Mouse (Mus musculus) hindbrain, embryonic 15.5 days (tissue): ENCODE results near the gene Elovl6. TPM values are rescaled to one million over a fixed set of nuclear protein-coding genes. Genes with fewer than 3 reads are reported as not detected.

Experiments
- ATAC-seq: fragments of 200-750 bp; cut with Nextera tagmentation; 2 replicates; pipeline ENCODE4 v1.8.0; 2017; ENCODE audit warnings: low read depth, moderate number of reproducible peaks, moderate TSS enrichment; ENCODE audit not compliant: low FRiP score
- H3K27ac ChIP-seq: fragments of 300-500 bp; sonication (generic); replicated peaks from 2 replicates; pipeline ENCODE4 v1.5.1; 2015; ENCODE audit warnings: mild to moderate bottlenecking, inconsistent platforms
- H3K27me3 ChIP-seq: fragments of 300-500 bp; sonication (generic); 2 replicates; pipeline ENCODE4 v1.6.1; 2015; ENCODE audit warnings: control low read depth, inconsistent platforms
- H3K36me3 ChIP-seq: fragments of 300-500 bp; sonication (generic); 2 replicates; pipeline ENCODE4 v1.6.1; 2015; ENCODE audit warnings: control low read depth, inconsistent platforms
- H3K4me1 ChIP-seq: fragments of 300-500 bp; sonication (generic); replicated peaks from 2 replicates; pipeline ENCODE4 v1.6.1; 2015; ENCODE audit warnings: control low read depth, inconsistent platforms
- H3K4me2 ChIP-seq: fragments of 300-500 bp; sonication (generic); 2 replicates; pipeline ENCODE4 v1.6.1; 2015; ENCODE audit warnings: moderate library complexity, mild to moderate bottlenecking, inconsistent platforms
- H3K4me3 ChIP-seq: fragments of 300-500 bp; sonication (generic); 2 replicates; pipeline ENCODE4 v1.5.1; 2015; ENCODE audit warnings: mild to moderate bottlenecking, inconsistent platforms
- H3K9ac ChIP-seq: fragments of 300-500 bp; sonication (generic); 2 replicates; pipeline ENCODE4 v1.6.1; 2015; ENCODE audit warnings: inconsistent platforms
- H3K9me3 ChIP-seq: fragments of 300-500 bp; sonication (generic); 2 replicates; pipeline ENCODE4 v1.6.1; 2016; ENCODE audit warnings: control low read depth, inconsistent platforms
- WGBS: fragments of 180-500 bp; shearing (Covaris S2); methylation state at CpG from one replicate; pipeline ENCODE4 v1.1.7; 2015; 5-methylcytosine and 5-hydroxymethylcytosine counted together
- polyA plus RNA-seq: library from polyadenylated mRNA; unstranded; fragments of >200 nt; fragmentation: Nextera tagmentation; extraction: Ambion mirVana; gene quantifications from 2 replicates; pipeline ENCODE4 v1.2.1, GENCODE M21; 2015

Elovl6 gene
- polyA plus RNA-seq, 1 experiment from 2014 or later, result 42.9 TPM

DNA sequence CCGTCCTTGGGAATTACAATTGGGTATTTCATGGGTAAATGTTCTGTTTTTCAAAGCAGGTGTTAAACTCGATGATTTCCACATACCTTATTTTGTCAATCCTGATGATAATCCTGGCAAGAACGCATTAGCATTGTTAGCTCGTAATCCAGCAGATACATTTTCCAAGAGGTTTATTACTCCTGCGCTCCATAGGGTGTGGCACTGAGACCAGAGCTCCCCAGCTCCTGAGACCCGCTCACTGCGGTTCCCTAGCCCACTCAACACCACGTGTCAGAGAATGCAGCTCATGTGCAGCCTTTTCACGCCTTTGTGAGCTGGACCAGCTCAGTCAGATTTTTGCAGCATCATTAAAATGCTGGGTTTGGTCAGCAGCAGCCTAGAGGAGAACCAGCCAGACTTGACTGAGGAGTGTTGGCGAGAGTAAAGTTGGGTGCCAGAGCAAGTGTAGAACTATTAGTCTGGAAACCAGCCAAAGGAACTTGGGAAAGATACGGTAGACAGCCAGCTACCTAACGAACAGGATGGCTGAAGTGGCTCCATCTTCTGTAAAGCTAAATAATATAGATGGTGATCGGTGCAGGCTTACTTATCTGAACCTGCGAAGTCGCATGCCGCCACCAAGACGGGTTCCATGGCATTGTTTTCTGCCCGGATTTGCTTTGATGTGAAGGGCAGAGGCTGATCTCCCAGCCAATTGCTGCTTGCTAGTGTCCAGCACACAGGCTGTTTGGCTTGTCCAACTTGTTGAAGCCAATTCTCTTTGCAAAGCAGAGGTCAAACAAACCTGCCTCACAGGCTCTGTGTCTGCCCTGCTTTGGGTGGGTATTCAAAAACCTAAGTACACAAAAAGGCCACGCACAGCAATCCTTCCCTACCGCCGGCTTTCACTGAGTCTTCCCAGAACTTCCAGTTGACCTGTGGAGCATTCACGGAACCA lies 26.1 kb downstream of the Elovl6 start:
- H3K4me3 ChIP-seq, result no peak overlapping the region
- no peaks in the 10 kb centered on the region for H3K9me3 ChIP-seq
- 88% methylated on average over 22 of the region's 22 CpGs for WGBS
- no peak for ATAC-seq
- H3K27me3 ChIP-seq, result no peaks in the 10 kb centered on the region
- no peak overlapping the region for H3K4me2 ChIP-seq
- no peak overlapping the region for H3K9ac ChIP-seq
- H3K4me1 ChIP-seq, result no peaks in the 10 kb centered on the region
- no peak overlapping the region for H3K27ac ChIP-seq
- no peaks in the 10 kb centered on the region for H3K36me3 ChIP-seq

DNA sequence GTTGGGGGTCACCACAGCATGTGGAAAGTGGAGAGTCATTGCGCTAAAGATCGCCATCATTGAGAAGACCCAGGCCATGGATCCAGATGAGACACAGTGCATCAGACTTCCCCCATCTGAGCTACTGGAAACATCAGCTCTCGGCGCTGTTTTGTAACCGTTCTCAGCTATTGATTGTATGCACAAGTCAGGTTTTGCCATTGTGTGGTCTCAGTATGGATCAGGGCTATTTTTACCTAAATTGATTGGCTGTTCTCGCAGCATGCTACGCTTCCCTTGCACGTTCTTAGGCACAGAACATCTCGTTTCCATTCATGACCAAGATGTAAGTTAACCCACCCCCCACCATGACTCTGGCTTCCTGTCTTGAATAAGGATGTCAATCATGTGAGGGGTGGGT lies 27.9 kb downstream of the Elovl6 start:
- WGBS, result 90% methylated on average over 9 of the region's 9 CpGs
- no peak for ATAC-seq

DNA sequence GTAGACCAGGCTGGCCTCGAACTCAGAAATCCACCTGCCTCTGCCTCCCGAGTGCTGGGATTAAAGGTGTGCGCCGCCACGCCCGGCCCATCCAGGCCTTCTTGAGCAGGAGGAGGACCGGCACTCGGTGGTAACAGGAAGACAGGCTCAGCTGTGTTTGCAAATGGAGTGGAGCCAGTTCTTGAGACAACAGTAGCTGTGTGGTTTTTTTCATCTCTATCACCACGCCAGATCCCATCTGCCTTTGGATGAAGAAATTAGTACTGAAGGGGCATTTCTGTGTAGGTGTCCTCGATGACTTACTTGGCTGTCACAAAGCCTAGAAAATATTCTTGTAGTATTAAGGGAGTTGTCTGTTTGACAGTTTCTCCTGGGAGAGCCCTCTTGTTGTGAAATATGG lies 28.9 kb downstream of the Elovl6 start:
- ATAC-seq, result no peak
- H3K4me3 ChIP-seq, result no peak overlapping the region
- no peaks in the 10 kb centered on the region for H3K4me1 ChIP-seq
- no peaks in the 10 kb centered on the region for H3K9me3 ChIP-seq
- H3K36me3 ChIP-seq, result 0 out of 2 replicates have a peak, but pooled peaks cover 2% of the 10 kb centered on the region
- no peak overlapping the region for H3K9ac ChIP-seq
- no peak overlapping the region for H3K27ac ChIP-seq
- H3K27me3 ChIP-seq, result no peaks in the 10 kb centered on the region
- 92% methylated on average over 10 of the region's 10 CpGs for WGBS
- no peak overlapping the region for H3K4me2 ChIP-seq

More for the DNA sequence above, 27.9 kb downstream of the Elovl6 start:
- no peaks in the 10 kb centered on the region for H3K27me3 ChIP-seq
- 0 out of 2 replicates have a peak, but pooled peaks cover 2% of the 10 kb centered on the region for H3K36me3 ChIP-seq
- no peak overlapping the region for H3K9ac ChIP-seq
- H3K4me2 ChIP-seq, result no peak overlapping the region
- H3K4me1 ChIP-seq, result no peaks in the 10 kb centered on the region
- H3K4me3 ChIP-seq, result no peak overlapping the region
- H3K27ac ChIP-seq, result no peak overlapping the region
- H3K9me3 ChIP-seq, result no peaks in the 10 kb centered on the region

DNA sequence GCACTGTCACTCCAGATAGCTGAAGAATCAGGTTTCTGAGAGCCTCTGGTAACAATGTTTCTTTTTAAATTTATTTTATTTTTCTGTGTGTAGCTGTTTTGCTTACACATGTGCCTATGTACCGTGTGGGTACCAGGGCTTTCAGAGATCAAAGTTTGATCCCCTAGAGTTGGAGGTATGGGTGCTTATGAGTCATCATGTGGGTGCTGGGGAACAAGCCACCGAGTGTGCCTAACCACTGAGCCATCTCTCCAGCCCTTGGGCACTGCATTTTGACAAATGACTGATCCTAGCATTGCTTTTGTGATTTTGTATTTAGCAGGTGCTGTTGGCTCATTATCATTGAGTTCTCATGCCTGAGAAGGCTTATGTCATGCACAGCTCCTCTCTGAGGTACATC lies 29.7 kb downstream of the Elovl6 start:
- H3K27ac ChIP-seq, result no peak overlapping the region
- 88% methylated on average over 2 of the region's 2 CpGs for WGBS
- H3K36me3 ChIP-seq, result 0 out of 2 replicates have a peak, but pooled peaks cover 2% of the 10 kb centered on the region
- H3K4me3 ChIP-seq, result no peak overlapping the region
- no peaks in the 10 kb centered on the region for H3K27me3 ChIP-seq
- H3K9me3 ChIP-seq, result no peaks in the 10 kb centered on the region
- no peaks in the 10 kb centered on the region for H3K4me1 ChIP-seq
- H3K9ac ChIP-seq, result no peak overlapping the region
- no peak for ATAC-seq
- H3K4me2 ChIP-seq, result no peak overlapping the region

DNA sequence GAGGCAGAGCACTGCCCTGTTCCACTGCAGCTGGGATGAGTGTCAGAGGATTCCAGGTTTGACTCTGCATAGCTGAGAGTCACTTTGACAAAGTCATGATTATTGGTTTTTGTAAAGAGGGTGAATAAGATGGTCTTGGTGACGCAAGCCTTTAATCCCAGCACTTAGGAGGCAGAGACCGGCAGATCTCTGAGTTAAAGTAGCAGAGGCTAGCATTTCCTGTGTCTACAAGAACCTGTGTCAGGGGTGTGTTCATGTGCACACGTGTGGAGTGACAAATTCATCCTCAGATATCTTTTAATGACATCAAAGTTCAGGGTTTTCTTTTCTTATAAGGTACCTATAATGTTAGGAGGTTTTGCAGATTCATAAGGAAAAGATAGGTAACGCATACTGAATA lies 30.3 kb downstream of the Elovl6 start:
- ATAC-seq, result no peak
- Histone ChIP-seq H3K4me1 (no peaks in the 10 kb centered on the region), H3K27ac (no peak overlapping the region), H3K36me3 (0 out of 2 replicates have a peak, but pooled peaks cover 2% of the 10 kb centered on the region), H3K27me3 (no peaks in the 10 kb centered on the region), H3K9me3 (no peaks in the 10 kb centered on the region), H3K4me3 (no peak overlapping the region), H3K4me2 (no peak overlapping the region), H3K9ac (no peak overlapping the region)
- WGBS, result 88% methylated on average over 4 of the region's 4 CpGs

DNA sequence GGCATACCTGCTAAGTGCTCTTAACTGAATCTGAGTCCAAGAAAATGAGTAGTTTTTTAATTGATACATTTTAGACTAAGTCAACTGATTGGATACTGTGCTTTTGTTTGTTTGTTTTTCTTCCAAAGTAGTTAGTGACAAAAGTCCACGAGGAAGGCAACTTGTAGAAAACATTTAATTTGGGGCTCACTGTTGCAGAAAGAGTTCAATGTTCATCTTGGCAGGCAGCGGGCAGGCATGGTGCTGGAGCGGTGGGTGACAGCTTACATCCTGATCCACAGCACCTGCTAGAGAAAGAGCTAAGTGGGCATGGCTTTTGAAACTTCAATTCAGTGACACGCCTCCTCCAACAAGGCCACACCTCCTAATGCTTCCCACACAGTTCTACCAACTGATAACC lies 31.7 kb downstream of the Elovl6 start:
- WGBS, result 92% methylated on average over 4 of the region's 4 CpGs
- H3K4me3 ChIP-seq, result no peak overlapping the region
- no peaks in the 10 kb centered on the region for H3K27me3 ChIP-seq
- H3K36me3 ChIP-seq, result 0 out of 2 replicates have a peak, but pooled peaks cover 2% of the 10 kb centered on the region
- H3K27ac ChIP-seq, result no peak overlapping the region
- H3K4me2 ChIP-seq, result no peak overlapping the region
- no peak for ATAC-seq
- no peak overlapping the region for H3K9ac ChIP-seq
- H3K9me3 ChIP-seq, result no peaks in the 10 kb centered on the region
- H3K4me1 ChIP-seq, result no peaks in the 10 kb centered on the region

DNA sequence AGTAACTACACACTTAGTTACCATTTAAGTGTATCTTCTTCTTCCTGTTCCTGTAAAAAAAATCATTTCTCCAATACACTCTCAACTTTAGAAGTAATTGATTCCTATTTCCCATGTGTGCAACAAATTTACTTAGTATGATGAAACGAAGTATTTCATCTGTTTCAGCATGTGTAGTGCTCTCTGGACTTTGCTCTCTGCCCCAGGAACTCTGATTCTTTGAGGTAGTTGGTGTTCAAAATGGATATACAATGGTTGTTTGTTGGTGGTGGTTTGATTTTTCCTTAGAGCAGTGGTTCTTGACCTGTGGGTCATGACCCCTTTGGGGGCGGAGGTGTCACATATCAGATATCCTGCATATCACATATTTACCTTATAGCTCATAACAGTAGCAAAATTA lies 32.7 kb downstream of the Elovl6 start:
- Histone ChIP-seq H3K36me3 (0 out of 2 replicates have a peak, but pooled peaks cover 2% of the 10 kb centered on the region), H3K9ac (no peak overlapping the region), H3K27me3 (no peaks in the 10 kb centered on the region), H3K4me1 (no peaks in the 10 kb centered on the region), H3K27ac (no peak overlapping the region), H3K4me3 (no peak overlapping the region), H3K4me2 (no peak overlapping the region), H3K9me3 (no peaks in the 10 kb centered on the region)
- WGBS, result 92% methylated on average over 2 of the region's 2 CpGs
- ATAC-seq, result no peak

DNA sequence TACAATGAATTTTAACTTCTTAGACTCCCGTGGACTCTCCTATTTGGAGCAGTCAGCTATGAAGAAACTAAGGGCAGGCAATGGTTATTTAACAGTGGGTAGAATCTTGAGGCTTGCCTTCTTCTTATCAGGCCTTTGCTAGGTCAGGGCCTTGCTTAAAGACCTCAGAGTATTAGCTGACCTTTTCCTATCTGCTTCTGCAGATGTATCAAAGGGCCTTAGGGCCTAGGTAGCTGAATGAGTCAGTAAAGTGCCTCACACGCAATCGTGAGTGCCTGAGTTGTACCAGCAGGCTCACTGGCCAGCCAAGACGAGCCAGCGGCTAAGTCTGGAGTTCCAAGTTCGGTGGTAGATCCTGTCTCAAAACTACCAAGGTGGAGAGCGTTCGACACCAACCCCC lies 33.3 kb downstream of the Elovl6 start:
- Histone ChIP-seq H3K4me1 (no peaks in the 10 kb centered on the region), H3K4me3 (no peak overlapping the region), H3K27ac (no peak overlapping the region), H3K9me3 (no peaks in the 10 kb centered on the region), H3K36me3 (0 out of 2 replicates have a peak, but pooled peaks cover 2% of the 10 kb centered on the region), H3K27me3 (no peaks in the 10 kb centered on the region), H3K4me2 (no peak overlapping the region), H3K9ac (no peak overlapping the region)
- 93% methylated on average over 8 of the region's 8 CpGs for WGBS
- ATAC-seq, result no peak

DNA sequence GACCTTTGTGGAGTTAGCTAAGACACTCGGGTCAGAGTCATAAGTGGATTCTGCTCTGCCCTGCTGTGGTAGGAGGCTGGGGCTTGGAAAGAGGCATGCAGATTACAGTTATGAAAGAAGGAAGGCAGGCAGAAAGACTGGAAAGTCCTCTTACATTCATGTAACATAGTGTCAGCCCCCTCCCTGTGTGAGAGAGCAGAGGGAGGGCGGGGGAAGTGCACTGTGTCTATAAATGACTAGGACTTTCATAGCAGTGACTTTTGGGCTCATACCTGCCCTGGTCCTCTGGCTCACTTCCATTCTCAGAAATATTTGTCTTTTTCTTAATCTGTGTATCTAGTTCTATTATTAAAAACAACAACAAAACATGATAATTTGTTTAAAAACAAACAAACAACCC lies 33.9 kb downstream of the Elovl6 start:
- H3K4me2 ChIP-seq, result no peak overlapping the region
- ATAC-seq, result no peak
- 0 out of 2 replicates have a peak, but pooled peaks cover 2% of the 10 kb centered on the region for H3K36me3 ChIP-seq
- H3K27ac ChIP-seq, result no peak overlapping the region
- WGBS, result 89% methylated on average over 2 of the region's 2 CpGs
- no peak overlapping the region for H3K9ac ChIP-seq
- H3K4me3 ChIP-seq, result no peak overlapping the region
- no peaks in the 10 kb centered on the region for H3K4me1 ChIP-seq
- H3K9me3 ChIP-seq, result no peaks in the 10 kb centered on the region
- no peaks in the 10 kb centered on the region for H3K27me3 ChIP-seq

DNA sequence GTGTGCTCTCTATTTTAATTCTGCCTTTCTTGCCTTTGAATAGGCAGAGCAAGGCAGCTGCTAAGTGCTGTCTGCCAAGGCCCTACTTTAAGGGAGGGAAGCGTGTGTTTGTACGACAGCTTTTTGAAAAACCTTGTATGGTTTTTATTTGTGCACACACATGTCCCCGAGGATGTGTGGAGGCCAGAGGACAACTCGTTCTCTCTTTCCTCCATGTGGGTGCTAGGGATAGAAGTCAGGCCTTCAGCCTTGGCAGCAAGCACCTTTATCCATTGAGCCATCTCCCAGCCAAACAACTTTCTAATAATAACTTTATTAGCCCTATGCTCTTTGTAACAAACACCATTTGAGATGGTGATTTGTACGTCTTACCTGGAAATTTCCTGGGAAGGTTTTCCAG lies 34.7 kb downstream of the Elovl6 start:
- no peaks in the 10 kb centered on the region for H3K27me3 ChIP-seq
- no peak for ATAC-seq
- H3K9me3 ChIP-seq, result no peaks in the 10 kb centered on the region
- H3K27ac ChIP-seq, result no peak overlapping the region
- H3K4me1 ChIP-seq, result no peaks in the 10 kb centered on the region
- no peak overlapping the region for H3K4me2 ChIP-seq
- no peak overlapping the region for H3K9ac ChIP-seq
- no peak overlapping the region for H3K4me3 ChIP-seq
- WGBS, result 81% methylated on average over 5 of the region's 5 CpGs
- peaks cover 8% of the 10 kb centered on the region; the same call in 1 of the 2 replicates for H3K36me3 ChIP-seq

DNA sequence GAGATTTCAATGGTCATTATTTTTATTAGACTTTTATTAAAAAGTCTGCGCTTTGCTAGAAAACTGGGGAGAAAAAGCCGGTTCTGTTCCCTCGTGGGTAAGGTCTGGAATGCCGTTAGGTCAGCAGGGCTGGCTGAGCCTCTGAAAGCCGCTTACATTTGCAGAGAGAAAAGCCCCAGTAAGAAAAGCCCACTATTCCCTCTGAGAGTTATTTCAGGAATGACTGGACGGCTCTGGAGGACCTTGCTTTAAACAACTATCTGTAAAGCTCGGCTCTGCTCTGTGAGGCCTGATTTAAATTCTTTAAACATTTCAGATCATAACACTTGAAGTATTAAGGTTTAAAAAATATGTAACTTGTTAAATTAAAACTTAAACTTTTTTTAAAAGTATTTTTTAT lies 36.4 kb downstream of the Elovl6 start:
- peaks cover 8% of the 10 kb centered on the region; the same call in 1 of the 2 replicates for H3K36me3 ChIP-seq
- H3K27ac ChIP-seq, result 0 out of 2 replicates have a peak overlapping the region, but pooled peaks have one; percentile 3
- H3K9me3 ChIP-seq, result no peaks in the 10 kb centered on the region
- H3K4me2 ChIP-seq, result no peak overlapping the region
- H3K27me3 ChIP-seq, result no peaks in the 10 kb centered on the region
- WGBS, result 54% methylated on average over 7 of the region's 7 CpGs
- no peak overlapping the region for H3K4me3 ChIP-seq
- no peak overlapping the region for H3K9ac ChIP-seq
- no peaks in the 10 kb centered on the region for H3K4me1 ChIP-seq
- ATAC-seq, result no peak

DNA sequence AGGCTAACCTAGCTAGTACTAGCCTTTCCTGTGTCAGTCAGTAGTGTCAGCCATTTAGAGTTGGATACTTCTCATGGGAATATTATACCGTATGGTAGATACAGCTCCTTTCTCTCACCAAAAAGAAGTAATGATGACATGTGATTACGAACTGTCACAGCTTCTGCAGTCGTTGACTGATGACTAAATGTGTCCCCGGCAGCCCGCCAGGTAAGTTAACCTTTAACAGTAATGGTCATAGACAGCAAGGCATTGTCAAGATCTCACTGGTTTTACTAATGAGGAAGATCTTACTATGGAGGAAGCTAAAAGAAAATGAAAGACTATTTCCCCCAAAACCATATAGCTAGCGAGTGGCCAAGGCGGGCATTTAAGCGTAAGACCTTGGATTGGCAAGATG lies 38.8 kb downstream of the Elovl6 start:
- no peak overlapping the region for H3K27ac ChIP-seq
- no peak overlapping the region for H3K4me3 ChIP-seq
- no peak overlapping the region for H3K9ac ChIP-seq
- WGBS, result 92% methylated on average over 8 of the region's 8 CpGs
- no peak overlapping the region for H3K4me2 ChIP-seq
- H3K27me3 ChIP-seq, result no peaks in the 10 kb centered on the region
- no peaks in the 10 kb centered on the region for H3K9me3 ChIP-seq
- H3K36me3 ChIP-seq, result peaks cover 6% of the 10 kb centered on the region; the same call in 1 of the 2 replicates
- no peaks in the 10 kb centered on the region for H3K4me1 ChIP-seq
- ATAC-seq, result no peak
